Mouse (Mus musculus) testis, adult 2 months (tissue): ENCODE measurements around the gene Tarsl2.

Source experiments
- CTCF ChIP-seq: fragments of 200-500 bp; IDR thresholded peaks from 2 replicates; pipeline ENCODE4 v1.5.1; 2012; ENCODE audit warnings: low read depth, mild to moderate bottlenecking, inconsistent platforms, low read length, moderate library complexity; ENCODE audit not compliant: control insufficient read depth, insufficient read depth, insufficient replicate concordance
- POLR2A ChIP-seq: fragments of 200-500 bp; IDR thresholded peaks from 2 replicates; pipeline ENCODE4 v1.6.1; 2012; ENCODE audit warnings: low read depth, mild to moderate bottlenecking, inconsistent platforms, low read length, moderate library complexity; ENCODE audit not compliant: control insufficient read depth

DNA sequence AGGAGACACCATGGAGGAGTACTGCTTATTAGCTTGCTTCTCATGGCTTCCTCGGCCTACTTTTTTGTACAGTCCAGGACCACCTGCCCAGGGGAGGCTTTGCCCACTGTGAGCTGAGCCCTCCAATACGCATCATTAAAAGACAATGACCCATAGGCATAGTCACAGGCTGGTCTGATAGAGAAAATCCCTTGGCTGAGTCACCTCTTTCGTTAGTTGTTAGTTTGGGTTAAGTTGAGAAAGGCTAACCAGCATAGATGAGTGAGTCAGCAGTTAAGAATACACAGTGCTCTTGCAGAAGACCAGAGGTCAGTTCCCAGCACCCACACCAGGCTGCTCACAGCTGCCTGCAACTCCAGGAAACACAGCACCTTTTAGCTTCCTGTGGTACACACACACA lies 21.4 kb upstream of the Tarsl2 start:
- TF ChIP-seq CTCF (no peak), POLR2A (no peak)
